Mouse (Mus musculus) right cerebral cortex, adult 2 months (tissue): ENCODE results near the gene Grik3.

Source experiments
- DNase-seq, 2 experiments: peaks; one replicate each; pipeline ENCODE4 v3.0.0; 2021 to 2022; ENCODE audit warnings: low spot score in 2 of 2

Grik3 gene

GRCm38 (mm10) chr4:125640921-125641663 is 150.6 kb downstream of the Grik3 start:
- DNase-seq: no peak

- peak; percentile 36 to 39 for DNase-seq
These were observed 154.4 kb downstream of the Grik3 start for GRCm38 (mm10) chr4:125644581-125645568.

GRCm38 (mm10) chr4:125651676-125652246 is 161.3 kb downstream of the Grik3 start:
- no peak for DNase-seq

GRCm38 (mm10) chr4:125656031-125656430 is 165.5 kb downstream of the Grik3 start:
- no peak for DNase-seq

GRCm38 (mm10) chr4:125658376-125658775 is 167.9 kb downstream of the Grik3 start:
- DNase-seq: no peak

GRCm38 (mm10) chr4:125661982-125662381 is 171.5 kb downstream of the Grik3 start:
- DNase-seq: no peak

- DNase-seq: no peak
These were observed 172.8 kb downstream of the Grik3 start for GRCm38 (mm10) chr4:125663262-125663661.

- DNase-seq: no peak
These were observed 175.5 kb downstream of the Grik3 start for GRCm38 (mm10) chr4:125665955-125666354.

GRCm38 (mm10) chr4:125682007-125682406 is 191.5 kb downstream of the Grik3 start:
- DNase-seq: peak; percentile 29 to 38

GRCm38 (mm10) chr4:125687078-125687477 is 196.6 kb downstream of the Grik3 start:
- DNase-seq: no peak

GRCm38 (mm10) chr4:125695431-125695830 is 204.9 kb downstream of the Grik3 start:
- no peak for DNase-seq

- peak in 1 of 2 experiments; percentile 19 for DNase-seq
These were observed 205.9 kb downstream of the Grik3 start for GRCm38 (mm10) chr4:125696182-125696939.

- DNase-seq: peak; percentile 21 to 38
These were observed 207.1 kb downstream of the Grik3 start for GRCm38 (mm10) chr4:125697626-125698025.

- peak in 1 of 2 experiments; percentile 21 for DNase-seq
These were observed 208.6 kb downstream of the Grik3 start for GRCm38 (mm10) chr4:125699056-125699455.

- peak in 1 of 2 experiments; percentile 23 for DNase-seq
These were observed 209.8 kb downstream of the Grik3 start for GRCm38 (mm10) chr4:125700331-125700730.

- peak; percentile 75 to 86 for DNase-seq
These were observed 212.3 kb downstream of the Grik3 start for GRCm38 (mm10) chr4:125702607-125703309.

- DNase-seq: peak; percentile 45 to 50
These were observed 212.8 kb downstream of the Grik3 start for GRCm38 (mm10) chr4:125703310-125703690.

GRCm38 (mm10) chr4:125705746-125706145 is 215.2 kb downstream of the Grik3 start:
- DNase-seq: no peak

- DNase-seq: no peak
These were observed 219.2 kb downstream of the Grik3 start for GRCm38 (mm10) chr4:125709716-125710115.

- no peak for DNase-seq
These were observed 227.4 kb downstream of the Grik3 start for GRCm38 (mm10) chr4:125717881-125718280.
